Mouse (Mus musculus): ENCODE data around the gene Ppp2r3a. TPM values are rescaled to one million over a fixed set of nuclear protein-coding genes. Genes with fewer than 3 reads are reported as not detected.

The Ppp2r3a gene
- total RNA-seq, 2 experiments from 2014 or later: 5.5 to 16.3 TPM

- no peak for ATAC-seq (replicated peaks; ENCODE audit: poor library complexity, severe bottlenecking)
Measured at GRCm38 (mm10) chr9:101253136-101253535, 1.5 kb upstream of the Ppp2r3a start.

GRCm38 (mm10) chr9:101252541-101252940 lies 946 bp upstream of the Ppp2r3a start:
- no peak for ATAC-seq (replicated peaks; ENCODE audit: poor library complexity, severe bottlenecking)

- peak; percentile 76 for ATAC-seq (replicated peaks; ENCODE audit: poor library complexity, severe bottlenecking)
Measured at GRCm38 (mm10) chr9:101250981-101251643, 483 bp downstream of the Ppp2r3a start.

- ATAC-seq (replicated peaks; ENCODE audit: poor library complexity, severe bottlenecking): no peak
Measured at GRCm38 (mm10) chr9:101250486-101250885, 1.1 kb downstream of the Ppp2r3a start.

- ATAC-seq (replicated peaks; ENCODE audit: poor library complexity, severe bottlenecking): no peak
Measured at GRCm38 (mm10) chr9:101249626-101250025, 2.0 kb downstream of the Ppp2r3a start.

GRCm38 (mm10) chr9:101247541-101247940 lies 4.1 kb downstream of the Ppp2r3a start:
- ATAC-seq (replicated peaks; ENCODE audit: poor library complexity, severe bottlenecking): no peak

- ATAC-seq (replicated peaks; ENCODE audit: poor library complexity, severe bottlenecking): no peak
Measured at GRCm38 (mm10) chr9:101245493-101245892, 6.1 kb downstream of the Ppp2r3a start.

GRCm38 (mm10) chr9:101243711-101244110 lies 7.9 kb downstream of the Ppp2r3a start:
- no peak for ATAC-seq (replicated peaks; ENCODE audit: poor library complexity, severe bottlenecking)

- ATAC-seq (replicated peaks; ENCODE audit: poor library complexity, severe bottlenecking): 0 out of 2 replicates have a peak, but pooled peaks have one; percentile 50
Measured at GRCm38 (mm10) chr9:101240161-101240560, 11.4 kb downstream of the Ppp2r3a start.

- ATAC-seq (replicated peaks; ENCODE audit: poor library complexity, severe bottlenecking): no peak
Measured at GRCm38 (mm10) chr9:101235786-101236185, 15.8 kb downstream of the Ppp2r3a start.

GRCm38 (mm10) chr9:101232034-101232433 lies 19.6 kb downstream of the Ppp2r3a start:
- peak; percentile 83 for ATAC-seq (replicated peaks; ENCODE audit: poor library complexity, severe bottlenecking)

- ATAC-seq (replicated peaks; ENCODE audit: poor library complexity, severe bottlenecking): peak; percentile 83
Measured at GRCm38 (mm10) chr9:101230028-101230427, 21.6 kb downstream of the Ppp2r3a start.

- ATAC-seq (replicated peaks; ENCODE audit: poor library complexity, severe bottlenecking): no peak
Measured at GRCm38 (mm10) chr9:101228892-101229291, 22.7 kb downstream of the Ppp2r3a start.

GRCm38 (mm10) chr9:101207984-101208383 lies 43.6 kb downstream of the Ppp2r3a start:
- ATAC-seq (replicated peaks; ENCODE audit: poor library complexity, severe bottlenecking): no peak

- no peak for ATAC-seq (replicated peaks; ENCODE audit: poor library complexity, severe bottlenecking)
Measured at GRCm38 (mm10) chr9:101206516-101206915, 45.1 kb downstream of the Ppp2r3a start.

GRCm38 (mm10) chr9:101205216-101205615 lies 46.4 kb downstream of the Ppp2r3a start:
- no peak for ATAC-seq (replicated peaks; ENCODE audit: poor library complexity, severe bottlenecking)

GRCm38 (mm10) chr9:101204059-101204458 lies 47.5 kb downstream of the Ppp2r3a start:
- ATAC-seq (replicated peaks; ENCODE audit: poor library complexity, severe bottlenecking): no peak

GRCm38 (mm10) chr9:101200627-101201026 lies 51.0 kb downstream of the Ppp2r3a start:
- ATAC-seq (replicated peaks; ENCODE audit: poor library complexity, severe bottlenecking): no peak

GRCm38 (mm10) chr9:101198804-101199203 lies 52.8 kb downstream of the Ppp2r3a start:
- no peak for ATAC-seq (replicated peaks; ENCODE audit: poor library complexity, severe bottlenecking)

- no peak for ATAC-seq (replicated peaks; ENCODE audit: poor library complexity, severe bottlenecking)
Measured at GRCm38 (mm10) chr9:101198261-101198660, 53.3 kb downstream of the Ppp2r3a start.

GRCm38 (mm10) chr9:101181962-101182701 lies 69.5 kb downstream of the Ppp2r3a start:
- ATAC-seq (replicated peaks; ENCODE audit: poor library complexity, severe bottlenecking): peak; percentile 89

- ATAC-seq (replicated peaks; ENCODE audit: poor library complexity, severe bottlenecking): no peak
Measured at GRCm38 (mm10) chr9:101181291-101181690, 70.3 kb downstream of the Ppp2r3a start.

All from granulocyte monocyte progenitor cell, adult 5-6 weeks (primary cell).